In the genomic region with DNA sequence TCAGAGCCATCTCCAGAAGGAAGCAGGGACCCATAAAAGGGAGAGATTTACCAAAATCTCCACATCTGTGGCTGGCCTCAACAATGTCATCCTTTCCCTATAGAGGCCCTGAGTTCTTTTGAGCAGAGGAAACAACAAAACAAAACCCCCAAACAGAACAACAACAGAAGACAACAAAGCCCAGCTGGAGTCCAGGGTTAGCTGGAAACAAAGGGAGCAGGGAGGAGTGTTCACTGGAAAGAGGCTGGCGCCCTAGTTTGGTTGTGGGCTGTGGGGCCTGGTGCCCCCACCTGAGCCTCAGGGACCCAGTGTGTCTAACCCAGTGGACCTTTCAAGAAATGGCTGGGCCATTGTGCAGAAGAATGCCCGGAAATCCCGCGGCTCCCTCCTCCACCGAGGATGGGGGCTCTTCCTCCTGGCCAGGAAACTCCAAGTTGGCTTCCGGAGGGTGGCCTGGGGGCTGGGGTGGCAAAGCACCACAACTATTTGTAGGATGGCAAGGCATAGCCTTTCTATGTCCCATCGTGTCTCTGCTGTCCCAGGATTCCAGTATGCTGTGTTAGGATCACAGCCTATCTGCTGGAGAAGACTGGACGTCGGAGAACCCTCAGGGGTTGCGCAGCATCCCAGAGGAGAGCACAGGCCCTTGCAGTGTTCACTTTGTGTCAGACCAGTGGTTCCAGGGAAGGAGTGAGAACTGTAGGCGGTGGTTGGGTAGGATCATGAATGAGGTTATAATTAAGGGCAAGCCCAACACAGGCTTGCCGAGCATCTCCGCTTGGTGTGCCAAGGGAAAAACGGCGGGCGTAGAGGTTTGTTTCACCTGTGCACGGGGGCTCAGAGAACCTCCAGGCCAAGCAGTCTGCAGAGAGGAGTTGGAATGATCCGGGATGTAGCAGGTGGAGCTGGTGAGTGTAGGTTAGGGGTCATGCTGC, we compare ENCODE assay signal across 8 mouse cellular contexts. TPM values are rescaled to one million over a fixed set of nuclear protein-coding genes. Genes with fewer than 3 reads are reported as not detected.
DNase-seq lines count a peak whose midpoint lies in the region; ATAC-seq lines count a peak whose summit lies in the region.

No protein-coding gene starts in this region.

- H3K27me3 ChIP-seq in forebrain, embryonic 10.5 days (ENCODE audit: poor library complexity, severe bottlenecking) = peaks cover 62% of the 10 kb centered on the region
- peaks cover 42% of the 10 kb centered on the region for H3K27me3 ChIP-seq in forebrain, embryonic 16.5 days (replicated peaks; ENCODE audit: control insufficient read depth, insufficient read depth, low read length)
- peaks cover 57% of the 10 kb centered on the region for H3K27me3 ChIP-seq in heart, embryonic 13.5 days (replicated peaks)
- H3K27me3 ChIP-seq in midbrain, embryonic 11.5 days (ENCODE audit: control insufficient read depth, insufficient read depth, low read length) = peaks cover 32% of the 10 kb centered on the region

- no peak for DNase-seq in forebrain, embryonic 10.5 days (ENCODE audit: extremely low spot score, low spot score)
- DNase-seq in kidney, postnatal 4 days = peak; percentile 44 to 67
- DNase-seq in midbrain, embryonic 11.5 days (ENCODE audit: low spot score, missing footprints) = peak; percentile 88
- no peak for DNase-seq in urinary bladder, postnatal 25 days (ENCODE audit: low spot score)
- DNase-seq in frontal cortex, postnatal 25 days (ENCODE audit: low spot score in 2 of 2) = no peak
- DNase-seq in cerebellum, postnatal 36 days = no peak

- no peak overlapping the region for H3K9ac ChIP-seq in forebrain, embryonic 16.5 days (replicated peaks; ENCODE audit: low read depth, low read length)
- 0 out of 2 replicates have a peak overlapping the region, but pooled peaks have one; percentile 40 for H3K9ac ChIP-seq in heart, embryonic 13.5 days
- H3K9ac ChIP-seq in midbrain, embryonic 11.5 days (ENCODE audit: low read length) = no peak overlapping the region

- H3K36me3 ChIP-seq in forebrain, embryonic 10.5 days (replicated peaks) = peaks cover 14% of the 10 kb centered on the region
- H3K36me3 ChIP-seq in forebrain, embryonic 16.5 days (ENCODE audit: control insufficient read depth, insufficient read depth) = no peaks in the 10 kb centered on the region
- peaks cover 9% of the 10 kb centered on the region for H3K36me3 ChIP-seq in heart, embryonic 13.5 days
- no peaks in the 10 kb centered on the region for H3K36me3 ChIP-seq in midbrain, embryonic 11.5 days (ENCODE audit: control insufficient read depth, insufficient read depth, low read length)

- H3K4me1 ChIP-seq in forebrain, embryonic 10.5 days = peaks cover 46% of the 10 kb centered on the region
- H3K4me1 ChIP-seq in forebrain, embryonic 16.5 days (replicated peaks; ENCODE audit: control insufficient read depth, insufficient read depth, low read length) = peaks cover 13% of the 10 kb centered on the region
- H3K4me1 ChIP-seq in heart, embryonic 13.5 days = peaks cover 28% of the 10 kb centered on the region
- peaks cover 10% of the 10 kb centered on the region for H3K4me1 ChIP-seq in midbrain, embryonic 11.5 days (ENCODE audit: control insufficient read depth, insufficient read depth, low read length)

- H3K9me3 ChIP-seq in forebrain, embryonic 10.5 days = no peaks in the 10 kb centered on the region
- H3K9me3 ChIP-seq in forebrain, embryonic 16.5 days (ENCODE audit: control insufficient read depth, low read length) = no peaks in the 10 kb centered on the region
- H3K9me3 ChIP-seq in heart, embryonic 13.5 days = 0 out of 2 replicates have a peak, but pooled peaks cover 4% of the 10 kb centered on the region
- no peaks in the 10 kb centered on the region for H3K9me3 ChIP-seq in midbrain, embryonic 11.5 days (ENCODE audit: control insufficient read depth, low read length)

- H3K4me2 ChIP-seq in forebrain, embryonic 16.5 days (ENCODE audit: low read length) = no peak overlapping the region
- H3K4me2 ChIP-seq in heart, embryonic 13.5 days = peak overlapping the region; percentile 73
- H3K4me2 ChIP-seq in midbrain, embryonic 11.5 days = peak overlapping the region; percentile 52; the same call in 1 of the 2 replicates

- H3K27ac ChIP-seq in forebrain, embryonic 10.5 days = no peak overlapping the region
- H3K27ac ChIP-seq in forebrain, embryonic 16.5 days (ENCODE audit: low read length) = no peak overlapping the region
- 0 out of 2 replicates have a peak overlapping the region, but pooled peaks have one; percentile 28 for H3K27ac ChIP-seq in heart, embryonic 13.5 days (replicated peaks)
- no peak overlapping the region for H3K27ac ChIP-seq in midbrain, embryonic 11.5 days (ENCODE audit: low read depth, low read length)

- peak overlapping the region; percentile 52 for H3K4me3 ChIP-seq in forebrain, embryonic 10.5 days
- no peak overlapping the region for H3K4me3 ChIP-seq in forebrain, embryonic 16.5 days (replicated peaks; ENCODE audit: low read length)
- H3K4me3 ChIP-seq in heart, embryonic 13.5 days = peak overlapping the region; percentile 54
- no peak overlapping the region for H3K4me3 ChIP-seq in midbrain, embryonic 11.5 days (ENCODE audit: low read depth, low read length)

- no peak for ATAC-seq in forebrain, embryonic 16.5 days
- no peak for ATAC-seq in heart, embryonic 13.5 days (ENCODE audit: extremely low read depth, insufficient number of reproducible peaks, low FRiP score, low TSS enrichment)
- ATAC-seq in midbrain, embryonic 11.5 days (ENCODE audit: low FRiP score) = no peak

- WGBS in forebrain, embryonic 10.5 days = 17% methylated on average over 18 of the region's 18 CpGs
- WGBS in forebrain, embryonic 16.5 days = 22% methylated on average over 18 of the region's 18 CpGs
- 42% methylated on average over 18 of the region's 18 CpGs for WGBS in heart, embryonic 13.5 days
- 22% methylated on average over 18 of the region's 18 CpGs for WGBS in midbrain, embryonic 11.5 days

RNA-seq across cellular contexts. Expression of a gene that starts 0.8 kb away (rescaled TPM):
- polyA plus RNA-seq in forebrain, embryonic 10.5 days (2016; fragmentation: Nextera tagmentation; extraction: Ambion mirVana) = 23.3 and 25.5 TPM in 2 replicates
- 90.7 and 106 TPM in 2 replicates for polyA plus RNA-seq in forebrain, embryonic 16.5 days (2015; fragmentation: Nextera tagmentation; extraction: Ambion mirVana)
- polyA plus RNA-seq in heart, embryonic 13.5 days (2015; fragmentation: Nextera tagmentation; extraction: Ambion mirVana) = 17.2 and 18.0 TPM in 2 replicates
- 28.5 and 30.3 TPM in 2 replicates for polyA plus RNA-seq in midbrain, embryonic 11.5 days (2014; fragmentation: Nextera tagmentation; extraction: Ambion mirVana)

RNA-seq across cellular contexts. Expression of a gene that starts 35.7 kb away (rescaled TPM):
- 94.5 and 101 TPM in 2 replicates for polyA plus RNA-seq in forebrain, embryonic 10.5 days (2016; fragmentation: Nextera tagmentation; extraction: Ambion mirVana)
- 115 and 130 TPM in 2 replicates for polyA plus RNA-seq in forebrain, embryonic 16.5 days (2015; fragmentation: Nextera tagmentation; extraction: Ambion mirVana)
- 64.8 and 68.0 TPM in 2 replicates for polyA plus RNA-seq in heart, embryonic 13.5 days (2015; fragmentation: Nextera tagmentation; extraction: Ambion mirVana)
- 72.2 and 87.9 TPM in 2 replicates for polyA plus RNA-seq in midbrain, embryonic 11.5 days (2014; fragmentation: Nextera tagmentation; extraction: Ambion mirVana)

RNA-seq across cellular contexts. Expression of a gene that starts 35.9 kb away (rescaled TPM):
- 83.9 and 85.3 TPM in 2 replicates for polyA plus RNA-seq in forebrain, embryonic 10.5 days (2016; fragmentation: Nextera tagmentation; extraction: Ambion mirVana)
- polyA plus RNA-seq in forebrain, embryonic 16.5 days (2015; fragmentation: Nextera tagmentation; extraction: Ambion mirVana) = 21.1 and 23.7 TPM in 2 replicates
- polyA plus RNA-seq in heart, embryonic 13.5 days (2015; fragmentation: Nextera tagmentation; extraction: Ambion mirVana) = 34.4 and 36.1 TPM in 2 replicates
- 58.1 and 61.7 TPM in 2 replicates for polyA plus RNA-seq in midbrain, embryonic 11.5 days (2014; fragmentation: Nextera tagmentation; extraction: Ambion mirVana)

Comparison
In these comparisons a context has a peak if more than half of its experiments do, and no peak if none do; other contexts are left out.
1. H3K4me3 ChIP-seq: peak in forebrain, embryonic 10.5 days (single experiment) and heart, embryonic 13.5 days (single experiment); none in forebrain, embryonic 16.5 days (single experiment) and midbrain, embryonic 11.5 days (single experiment).
2. DNase-seq: peak in kidney, postnatal 4 days (2 of 2) and midbrain, embryonic 11.5 days (single experiment); none in forebrain, embryonic 10.5 days (single experiment), urinary bladder, postnatal 25 days (single experiment), frontal cortex, postnatal 25 days (0 of 2) and cerebellum, postnatal 36 days (0 of 2).